Mouse (Mus musculus) liver, postnatal 0 days (tissue): ENCODE results near the gene Atp5b. TPM values are rescaled to one million over a fixed set of nuclear protein-coding genes. Genes with fewer than 3 reads are reported as not detected.
"Not testable (repeated sequence)": the region's sequence is repeated elsewhere in the genome, so short reads cannot be mapped to it uniquely, and the experiment has no call there.

Experiments used
- ATAC-seq: fragments of 200-750 bp; cut with Nextera tagmentation; 2 replicates; pipeline ENCODE4 v1.8.0; 2017; ENCODE audit warnings: mild to moderate bottlenecking, moderate library complexity
- DNase-seq: peaks from one replicate; pipeline ENCODE4 v3.0.0-alpha.2; 2016
- H3K27ac ChIP-seq: fragments of 300-500 bp; sonication (generic); 2 replicates; pipeline ENCODE4 v1.5.1; 2014; ENCODE audit warnings: antibody characterized with exemption, moderate library complexity, mild to moderate bottlenecking, low read depth
- H3K27me3 ChIP-seq: fragments of 300-500 bp; sonication (generic); 2 replicates; pipeline ENCODE4 v1.6.1; 2014; ENCODE audit warnings: low read length, control low read depth, mixed read lengths; ENCODE audit not compliant: insufficient read depth
- H3K36me3 ChIP-seq: fragments of 300-500 bp; sonication (generic); replicated peaks from 2 replicates; pipeline ENCODE4 v1.6.1; 2014; ENCODE audit warnings: mild to moderate bottlenecking, control low read depth, low read length, moderate library complexity, mixed read lengths; ENCODE audit not compliant: insufficient read depth
- H3K4me1 ChIP-seq: fragments of 300-500 bp; sonication (generic); 2 replicates; pipeline ENCODE4 v1.6.1; 2014; ENCODE audit warnings: antibody characterized with exemption, mild to moderate bottlenecking, control low read depth; ENCODE audit not compliant: insufficient read depth
- H3K4me2 ChIP-seq: fragments of 300-500 bp; sonication (generic); 2 replicates; pipeline ENCODE4 v1.6.1; 2014; ENCODE audit warnings: low read depth, mild to moderate bottlenecking, low read length, moderate library complexity, mixed read lengths
- H3K4me3 ChIP-seq: fragments of 300-500 bp; sonication (generic); 2 replicates; pipeline ENCODE4 v1.5.1; 2014; ENCODE audit warnings: low read depth, low read length
- H3K9ac ChIP-seq: fragments of 300-500 bp; sonication (generic); replicated peaks from 2 replicates; pipeline ENCODE4 v1.6.1; 2014; ENCODE audit warnings: mild to moderate bottlenecking, moderate library complexity
- H3K9me3 ChIP-seq: fragments of 300-500 bp; sonication (generic); 2 replicates; pipeline ENCODE4 v1.6.1; 2016; ENCODE audit warnings: mild to moderate bottlenecking, control low read depth, low read length, mixed read lengths
- CTCF ChIP-seq: sonication (generic); IDR thresholded peaks from 2 replicates; pipeline ENCODE4 v1.5.1; 2016; ENCODE audit warnings: antibody characterized with exemption, low read depth
- EP300 ChIP-seq: IDR thresholded peaks from 2 replicates; pipeline ENCODE4 v1.6.1; 2016; ENCODE audit warnings: antibody characterized with exemption, low read depth, mild to moderate bottlenecking
- WGBS: fragments of 180-500 bp; shearing (Covaris S2); extraction: QIAGEN DNeasy Blood & Tissue Kit; methylation state at CpG from one replicate; pipeline ENCODE4 v1.1.7; 2014; ENCODE audit not compliant: insufficient replicate concordance; 5-methylcytosine and 5-hydroxymethylcytosine counted together
- polyA plus RNA-seq: library from polyadenylated mRNA; unstranded; fragments of >200 nt; fragmentation: Nextera tagmentation; extraction: Ambion mirVana; gene quantifications from 2 replicates; pipeline ENCODE4 v1.2.1, GENCODE M21; 2015

The Atp5b gene
- polyA plus RNA-seq, 1 experiment from 2014 or later: 1,865 TPM

- 71% methylated on average over 5 of the region's 5 CpGs for WGBS
- H3K9ac ChIP-seq: no peak overlapping the region
Observed at GRCm38 (mm10) chr10:128066072-128066471, 17.0 kb upstream of the Atp5b start.

GRCm38 (mm10) chr10:128069201-128069600 is 13.9 kb upstream of the Atp5b start:
- no peak for ATAC-seq
- Histone ChIP-seq H3K27me3 (no peaks in the 10 kb centered on the region), H3K4me3 (no peak overlapping the region), H3K4me1 (peaks cover 9% of the 10 kb centered on the region), H3K9ac (no peak overlapping the region), H3K9me3 (peaks cover 3% of the 10 kb centered on the region), H3K27ac (no peak overlapping the region), H3K36me3 (peaks cover 45% of the 10 kb centered on the region), H3K4me2 (no peak overlapping the region)
- no peak for DNase-seq
- no peak for TF ChIP-seq EP300
- TF ChIP-seq CTCF: no peak
- WGBS: 61% methylated on average over 4 of the region's 4 CpGs

More at GRCm38 (mm10) chr10:128066072-128066471, 17.0 kb upstream of the Atp5b start:
- 0 out of 2 replicates have a peak overlapping the region, but pooled peaks have one; percentile 29 for H3K27ac ChIP-seq
- H3K4me3 ChIP-seq: no peak overlapping the region
- ATAC-seq: no peak
- no peak overlapping the region for H3K4me2 ChIP-seq
- H3K27me3 ChIP-seq: no peaks in the 10 kb centered on the region
- H3K4me1 ChIP-seq: peaks cover 31% of the 10 kb centered on the region
- 0 out of 2 replicates have a peak, but pooled peaks have one; percentile 12 for TF ChIP-seq CTCF
- no peak for TF ChIP-seq EP300
- H3K36me3 ChIP-seq: peaks cover 30% of the 10 kb centered on the region
- H3K9me3 ChIP-seq: peaks cover 3% of the 10 kb centered on the region
- DNase-seq: no peak

- not testable (repeated sequence) for H3K27ac ChIP-seq, ATAC-seq, DNase-seq, H3K9ac ChIP-seq, H3K4me3 ChIP-seq, H3K9me3 ChIP-seq, H3K4me1 ChIP-seq, H3K4me2 ChIP-seq, H3K27me3 ChIP-seq
- H3K36me3 ChIP-seq: peaks cover 50% of the 10 kb centered on the region
- 94% methylated on average over 2 of the region's 2 CpGs for WGBS
Observed at GRCm38 (mm10) chr10:128070432-128070831, 12.6 kb upstream of the Atp5b start.

GRCm38 (mm10) chr10:128078269-128078668 is 4.8 kb upstream of the Atp5b start:
- not testable (repeated sequence) for DNase-seq, H3K27ac ChIP-seq, H3K27me3 ChIP-seq, H3K4me3 ChIP-seq, H3K4me1 ChIP-seq, H3K9ac ChIP-seq, H3K9me3 ChIP-seq, ATAC-seq, H3K4me2 ChIP-seq
- 85% methylated on average over 5 of the region's 5 CpGs for WGBS
- peaks cover 22% of the 10 kb centered on the region for H3K36me3 ChIP-seq

GRCm38 (mm10) chr10:128080496-128080895 is 2.6 kb upstream of the Atp5b start:
- H3K9me3 ChIP-seq: no peaks in the 10 kb centered on the region
- WGBS: 60% methylated on average over 1 of the region's 1 CpGs
- DNase-seq: no peak

GRCm38 (mm10) chr10:128081807-128082476 is 1.1 kb upstream of the Atp5b start:
- peak overlapping the region; percentile 76 for H3K9ac ChIP-seq
- H3K27ac ChIP-seq: peak overlapping the region; percentile 89
- H3K9me3 ChIP-seq: no peaks in the 10 kb centered on the region
- H3K27me3 ChIP-seq: no peaks in the 10 kb centered on the region
- 31% methylated on average over 6 of the region's 6 CpGs for WGBS
- peak overlapping the region; percentile 80 for H3K4me3 ChIP-seq
- DNase-seq (no peak), ATAC-seq (no peak)
- no peak for TF ChIP-seq CTCF
- no peak for TF ChIP-seq EP300
- H3K4me2 ChIP-seq: peak overlapping the region; percentile 94
- H3K4me1 ChIP-seq: peaks cover 15% of the 10 kb centered on the region
- H3K36me3 ChIP-seq: peaks cover 25% of the 10 kb centered on the region

More at GRCm38 (mm10) chr10:128080496-128080895, 2.6 kb upstream of the Atp5b start:
- Histone ChIP-seq H3K36me3 (peaks cover 15% of the 10 kb centered on the region), H3K27me3 (no peaks in the 10 kb centered on the region), H3K4me3 (no peak overlapping the region), H3K4me1 (peaks cover 15% of the 10 kb centered on the region), H3K27ac (no peak overlapping the region), H3K9ac (no peak overlapping the region), H3K4me2 (no peak overlapping the region)
- TF ChIP-seq CTCF: peak; percentile 64
- TF ChIP-seq EP300: no peak
- no peak for ATAC-seq
